Mouse (Mus musculus): Measurements from ENCODE around the gene E330017A01Rik.

DNA sequence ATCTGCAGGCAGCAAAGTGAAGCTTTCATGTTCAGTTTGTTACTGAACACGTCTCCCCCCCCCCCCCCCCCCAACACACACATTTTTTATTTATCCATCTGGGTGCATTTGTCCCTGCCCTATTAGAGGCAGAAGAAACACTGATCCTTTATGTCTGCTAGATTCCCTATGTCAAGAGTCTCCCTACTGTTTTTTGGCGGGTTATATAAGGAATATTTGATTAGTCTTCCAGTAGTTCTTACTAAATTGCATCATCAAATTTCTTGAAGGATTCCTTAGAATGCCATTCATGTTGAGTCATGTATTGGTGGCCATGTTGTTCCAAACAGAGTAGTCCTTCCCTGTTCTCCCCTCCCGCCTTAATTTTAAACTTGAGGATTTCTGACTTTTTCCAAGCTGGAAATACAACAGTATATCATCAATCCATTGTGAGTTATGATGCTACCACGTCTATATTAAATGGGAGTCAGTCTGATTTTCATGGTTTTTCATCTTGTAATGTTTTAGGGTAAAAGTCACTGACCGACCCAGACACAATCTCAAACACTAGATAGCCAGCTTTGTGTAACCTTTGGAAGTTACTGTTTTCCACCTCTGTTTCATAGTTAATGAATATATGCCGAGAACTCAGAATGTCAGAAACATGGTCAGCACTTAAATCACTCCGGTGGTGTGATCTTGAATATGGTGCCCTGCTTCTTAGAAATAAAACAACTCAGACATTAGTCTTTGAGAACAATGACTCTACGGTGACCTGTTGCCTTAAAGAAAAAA, 32.9 kb upstream of the E330017A01Rik start:
- TF ChIP-seq CTCF (conservative IDR thresholded peaks at IDR 0.05; ENCODE audit: low read length) (no peak), NANOG (IDR thresholded peaks at IDR 0.05; ENCODE audit: borderline replicate concordance, low read length) (no peak), POU5F1 (IDR thresholded peaks at IDR 0.05; ENCODE audit: borderline replicate concordance, low read length) (no peak)
